Mouse (Mus musculus): Measurements from ENCODE around the gene Eml2.
A peak's percentile ranks its signal among the peaks of the same experiment; 100 is the strongest.
"Not testable (repeated sequence)": the region's sequence is repeated elsewhere in the genome, so short reads cannot be mapped to it uniquely, and the experiment has no call there.

The Eml2 gene

GRCm38 (mm10) chr7:19175708-19176515 lies at the start of gene Eml2:
Eml2 (plus strand) TSS chr7:19176421.
- DNase-seq (ENCODE audit: low read depth, low spot score), result peak; percentile 98

GRCm38 (mm10) chr7:19127744-19128143 lies 48.5 kb upstream of the Eml2 start:
- DNase-seq (ENCODE audit: low read depth, low spot score), result peak; percentile 24

- DNase-seq (ENCODE audit: low read depth, low spot score), result no peak
These were observed 46.8 kb upstream of the Eml2 start for GRCm38 (mm10) chr7:19129396-19129795.

GRCm38 (mm10) chr7:19130657-19131056 lies 45.6 kb upstream of the Eml2 start:
- peak; percentile 16 for DNase-seq (ENCODE audit: low read depth, low spot score)

- peak; percentile 99 for DNase-seq (ENCODE audit: low read depth, low spot score)
These were observed 44.8 kb upstream of the Eml2 start for GRCm38 (mm10) chr7:19131324-19131848.

- no peak for DNase-seq (ENCODE audit: low read depth, low spot score)
These were observed 40.1 kb upstream of the Eml2 start for GRCm38 (mm10) chr7:19136168-19136567.

GRCm38 (mm10) chr7:19136673-19137334 lies 39.4 kb upstream of the Eml2 start:
- DNase-seq (ENCODE audit: low read depth, low spot score), result peak; percentile 79

GRCm38 (mm10) chr7:19137380-19137779 lies 38.8 kb upstream of the Eml2 start:
- DNase-seq (ENCODE audit: low read depth, low spot score), result peak; percentile 71

GRCm38 (mm10) chr7:19146793-19147192 lies 29.4 kb upstream of the Eml2 start:
- no peak for DNase-seq (ENCODE audit: low read depth, low spot score)

GRCm38 (mm10) chr7:19147497-19148045 lies 28.6 kb upstream of the Eml2 start:
- DNase-seq (ENCODE audit: low read depth, low spot score), result no peak

- no peak for DNase-seq (ENCODE audit: low read depth, low spot score)
These were observed 27.9 kb upstream of the Eml2 start for GRCm38 (mm10) chr7:19148180-19148874.

GRCm38 (mm10) chr7:19148875-19149541 lies 27.2 kb upstream of the Eml2 start, which contains the start of gene Qpctl:
Qpctl (minus strand) TSS chr7:19149291.
- DNase-seq (ENCODE audit: low read depth, low spot score), result peak; percentile 100

GRCm38 (mm10) chr7:19149626-19150025 lies 26.6 kb upstream of the Eml2 start, which contains the start of gene Snrpd2:
Snrpd2 (plus strand) TSS chr7:19149722.
- peak; percentile 98 for DNase-seq (ENCODE audit: low read depth, low spot score)

GRCm38 (mm10) chr7:19151121-19151520 lies 25.1 kb upstream of the Eml2 start:
- DNase-seq (ENCODE audit: low read depth, low spot score), result not testable (repeated sequence)

GRCm38 (mm10) chr7:19154796-19155195 lies 21.4 kb upstream of the Eml2 start:
- DNase-seq (ENCODE audit: low read depth, low spot score), result no peak

GRCm38 (mm10) chr7:19155825-19156475 lies 20.3 kb upstream of the Eml2 start:
- peak; percentile 80 for DNase-seq (ENCODE audit: low read depth, low spot score)

- peak; percentile 92 for DNase-seq (ENCODE audit: low read depth, low spot score)
These were observed 18.9 kb upstream of the Eml2 start for GRCm38 (mm10) chr7:19157160-19157800.

- no peak for DNase-seq (ENCODE audit: low read depth, low spot score)
These were observed 17.6 kb upstream of the Eml2 start for GRCm38 (mm10) chr7:19158601-19159000.

GRCm38 (mm10) chr7:19159411-19159810 lies 16.8 kb upstream of the Eml2 start:
- no peak for DNase-seq (ENCODE audit: low read depth, low spot score)

- no peak for DNase-seq (ENCODE audit: low read depth, low spot score)
These were observed 16.1 kb upstream of the Eml2 start for GRCm38 (mm10) chr7:19160115-19160514.

All from brain, adult 2 months (tissue).